Mouse (Mus musculus) erythroblast, embryonic 14.5 days (primary cell): Measurements from ENCODE around the gene Sidt1. TPM values are rescaled to one million over a fixed set of nuclear protein-coding genes. Genes with fewer than 3 reads are reported as not detected.

Source experiments
- H3K27me3 ChIP-seq: 2 replicates; pipeline ENCODE4 v1.6.1; 2012; ENCODE audit warnings: inconsistent platforms; ENCODE audit not compliant: control insufficient read depth
- H3K36me3 ChIP-seq: 2 replicates; pipeline ENCODE4 v1.6.1; 2012; ENCODE audit warnings: mild to moderate bottlenecking, inconsistent platforms; ENCODE audit not compliant: control insufficient read depth
- H3K4me1 ChIP-seq: 2 replicates; pipeline ENCODE4 v1.6.1; 2012; ENCODE audit warnings: inconsistent platforms; ENCODE audit not compliant: control insufficient read depth
- H3K4me3 ChIP-seq: replicated peaks from 2 replicates; pipeline ENCODE3; 2012; ENCODE audit warnings: moderate library complexity, mild to moderate bottlenecking, inconsistent platforms
- H3K9me3 ChIP-seq: 2 replicates; pipeline ENCODE4 v1.6.1; 2012; ENCODE audit warnings: low read length, inconsistent platforms, mixed read lengths; ENCODE audit not compliant: control insufficient read depth
- GATA1 ChIP-seq: IDR thresholded peaks from 2 replicates; pipeline ENCODE4 v1.6.1; 2012; ENCODE audit warnings: low read length, inconsistent platforms, mixed read lengths
- TAL1 ChIP-seq: IDR thresholded peaks from 3 replicates; pipeline ENCODE4 v1.6.1; 2012; ENCODE audit warnings: low read length, inconsistent platforms, mixed read lengths
- polyA plus RNA-seq: library from polyadenylated mRNA; stranded (reverse); fragments of >175 nt; gene quantifications from 2 replicates; pipeline ENCODE4 v1.2.3, GENCODE M21; 2012

Gene Sidt1
- polyA plus RNA-seq, 1 experiment = not detected

- Histone ChIP-seq H3K4me1 (peaks cover 23% of the 10 kb centered on the region), H3K27me3 (peaks cover 4% of the 10 kb centered on the region; the same call in 1 of the 2 replicates), H3K36me3 (no peaks in the 10 kb centered on the region), H3K4me3 (peak overlapping the region; percentile 21), H3K9me3 (no peaks in the 10 kb centered on the region)
- TF ChIP-seq GATA1 (no peak; the same call in 1 of the 2 replicates), TAL1 (no peak; the same call in 2 of the 3 replicates)
These were observed 67.4 kb downstream of the Sidt1 start for GRCm38 (mm10) chr16:44265562-44265961.

GRCm38 (mm10) chr16:44264916-44265315, 68.1 kb downstream of the Sidt1 start:
- peaks cover 4% of the 10 kb centered on the region; the same call in 1 of the 2 replicates for H3K27me3 ChIP-seq
- no peaks in the 10 kb centered on the region for H3K36me3 ChIP-seq
- H3K4me1 ChIP-seq = peaks cover 23% of the 10 kb centered on the region
- no peaks in the 10 kb centered on the region for H3K9me3 ChIP-seq
- H3K4me3 ChIP-seq = no peak overlapping the region
- TF ChIP-seq GATA1 = no peak
- no peak for TF ChIP-seq TAL1

GRCm38 (mm10) chr16:44257476-44257875, 75.5 kb downstream of the Sidt1 start:
- TF ChIP-seq GATA1 (no peak), TAL1 (no peak)
- no peaks in the 10 kb centered on the region for H3K36me3 ChIP-seq
- no peaks in the 10 kb centered on the region for H3K4me1 ChIP-seq
- H3K27me3 ChIP-seq = peaks cover 6% of the 10 kb centered on the region; the same call in 1 of the 2 replicates
- H3K9me3 ChIP-seq = no peaks in the 10 kb centered on the region
- H3K4me3 ChIP-seq = no peak overlapping the region

GRCm38 (mm10) chr16:44254698-44255097, 78.3 kb downstream of the Sidt1 start:
- peaks cover 9% of the 10 kb centered on the region; the same call in 1 of the 2 replicates for H3K27me3 ChIP-seq
- no peaks in the 10 kb centered on the region for H3K36me3 ChIP-seq
- H3K4me3 ChIP-seq = no peak overlapping the region
- TF ChIP-seq TAL1 (no peak), GATA1 (no peak)
- no peaks in the 10 kb centered on the region for H3K9me3 ChIP-seq
- no peaks in the 10 kb centered on the region for H3K4me1 ChIP-seq

GRCm38 (mm10) chr16:44253797-44254634, 79.0 kb downstream of the Sidt1 start:
- Histone ChIP-seq H3K36me3 (no peaks in the 10 kb centered on the region), H3K4me3 (no peak overlapping the region), H3K27me3 (peaks cover 9% of the 10 kb centered on the region; the same call in 1 of the 2 replicates), H3K4me1 (no peaks in the 10 kb centered on the region), H3K9me3 (no peaks in the 10 kb centered on the region)
- no peak for TF ChIP-seq GATA1
- TF ChIP-seq TAL1 = no peak

GRCm38 (mm10) chr16:44252735-44253134, 80.3 kb downstream of the Sidt1 start:
- H3K27me3 ChIP-seq = peaks cover 9% of the 10 kb centered on the region; the same call in 1 of the 2 replicates
- no peak overlapping the region for H3K4me3 ChIP-seq

GRCm38 (mm10) chr16:44249985-44250384, 83.0 kb downstream of the Sidt1 start:
- no peak overlapping the region for H3K4me3 ChIP-seq
- H3K36me3 ChIP-seq = no peaks in the 10 kb centered on the region

More at GRCm38 (mm10) chr16:44252735-44253134, 80.3 kb downstream of the Sidt1 start:
- no peaks in the 10 kb centered on the region for H3K36me3 ChIP-seq
- no peaks in the 10 kb centered on the region for H3K9me3 ChIP-seq
- TF ChIP-seq TAL1 (no peak), GATA1 (no peak)
- no peaks in the 10 kb centered on the region for H3K4me1 ChIP-seq

GRCm38 (mm10) chr16:44243323-44243722, 89.7 kb downstream of the Sidt1 start:
- Histone ChIP-seq H3K36me3 (no peaks in the 10 kb centered on the region), H3K4me1 (peaks cover 2% of the 10 kb centered on the region), H3K4me3 (no peak overlapping the region), H3K27me3 (no peaks in the 10 kb centered on the region), H3K9me3 (no peaks in the 10 kb centered on the region)
- TF ChIP-seq TAL1 (no peak), GATA1 (no peak)

More at GRCm38 (mm10) chr16:44249985-44250384, 83.0 kb downstream of the Sidt1 start:
- Histone ChIP-seq H3K9me3 (no peaks in the 10 kb centered on the region), H3K27me3 (peaks cover 7% of the 10 kb centered on the region; the same call in 1 of the 2 replicates), H3K4me1 (no peaks in the 10 kb centered on the region)
- TF ChIP-seq TAL1 (no peak), GATA1 (no peak)

GRCm38 (mm10) chr16:44242633-44243032, 90.4 kb downstream of the Sidt1 start:
- no peaks in the 10 kb centered on the region for H3K27me3 ChIP-seq
- no peaks in the 10 kb centered on the region for H3K36me3 ChIP-seq
- no peak overlapping the region for H3K4me3 ChIP-seq
- no peak for TF ChIP-seq GATA1
- no peak for TF ChIP-seq TAL1
- H3K4me1 ChIP-seq = peaks cover 2% of the 10 kb centered on the region
- H3K9me3 ChIP-seq = no peaks in the 10 kb centered on the region
